Mouse (Mus musculus): ENCODE measurements around the gene Epm2a.

GRCm38 (mm10) chr10:11306054-11306367, 37.2 kb upstream of the Epm2a start:
- TF ChIP-seq POLR2A (IDR thresholded peaks at IDR 0.05; ENCODE audit: insufficient read depth, low read depth, low read length), result no peak
- TF ChIP-seq CTCF (IDR thresholded peaks at IDR 0.05), result no peak
- no peak for TF ChIP-seq EP300 (IDR thresholded peaks at IDR 0.05; ENCODE audit: insufficient read depth, low read depth, low read length)
